In genomic region chr14:55518897-55519296, GRCm38 (mm10) we compare ENCODE assay signal across 11 mouse cellular contexts. TPM values are rescaled to one million over a fixed set of nuclear protein-coding genes. Genes with fewer than 3 reads are reported as not detected.
A peak's percentile ranks its signal among the peaks of the same experiment; 100 is the strongest.
DNase-seq lines count a peak whose midpoint lies in the region; ATAC-seq and TF ChIP-seq lines count a peak whose summit lies in the region.
"Had no signal": no experiment of that assay in that cellular context is flagged by ENCODE, and none has a peak within 500 bp of the region (broad histone marks: within the 10 kb centered on the region; RNA-seq: fewer than 3 reads in every experiment).

No protein-coding gene starts in this region.

- WGBS in forebrain, embryonic 11.5 days, result 71% methylated on average over 2 of the region's 2 CpGs
- WGBS in forebrain, embryonic 10.5 days, result 76% methylated on average over 2 of the region's 2 CpGs
- WGBS in hindbrain, embryonic 13.5 days, result 14% methylated on average over 2 of the region's 2 CpGs
- WGBS in midbrain, embryonic 11.5 days, result 59% methylated on average over 2 of the region's 2 CpGs
- WGBS in liver, postnatal 0 days (ENCODE audit: insufficient replicate concordance), result 62% methylated on average over 2 of the region's 2 CpGs

- H3K27me3 ChIP-seq in forebrain, embryonic 11.5 days (ENCODE audit: control insufficient read depth, insufficient read depth, low read length), result peaks cover 15% of the 10 kb centered on the region; the same call in 1 of the 2 replicates
- H3K27me3 ChIP-seq in forebrain, embryonic 10.5 days (ENCODE audit: poor library complexity, severe bottlenecking), result peaks cover 73% of the 10 kb centered on the region
- H3K27me3 ChIP-seq in hindbrain, embryonic 13.5 days, result peaks cover 24% of the 10 kb centered on the region; the same call in 1 of the 2 replicates
- peaks cover 4% of the 10 kb centered on the region; the same call in 1 of the 2 replicates for H3K27me3 ChIP-seq in midbrain, embryonic 11.5 days (ENCODE audit: control insufficient read depth, insufficient read depth, low read length)
- peaks cover 40% of the 10 kb centered on the region for H3K27me3 ChIP-seq in liver, postnatal 0 days (ENCODE audit: insufficient read depth, low read length)

- no peak overlapping the region for H3K9ac ChIP-seq in forebrain, embryonic 11.5 days (ENCODE audit: low read length)
- H3K9ac ChIP-seq in hindbrain, embryonic 13.5 days, result no peak overlapping the region
- H3K9ac ChIP-seq in midbrain, embryonic 11.5 days (ENCODE audit: low read length), result no peak overlapping the region
- no peak overlapping the region for H3K9ac ChIP-seq in liver, postnatal 0 days (replicated peaks)
- H3K9ac ChIP-seq: limb, embryonic 15.5 days had no signal

- H3K4me1 ChIP-seq in forebrain, embryonic 11.5 days (replicated peaks; ENCODE audit: control insufficient read depth, insufficient read depth, low read length), result no peaks in the 10 kb centered on the region
- H3K4me1 ChIP-seq in forebrain, embryonic 10.5 days, result peaks cover 26% of the 10 kb centered on the region
- H3K4me1 ChIP-seq in hindbrain, embryonic 13.5 days (replicated peaks), result peaks cover 26% of the 10 kb centered on the region
- peaks cover 5% of the 10 kb centered on the region; the same call in 1 of the 2 replicates for H3K4me1 ChIP-seq in midbrain, embryonic 11.5 days (ENCODE audit: control insufficient read depth, insufficient read depth, low read length)
- H3K4me1 ChIP-seq in liver, postnatal 0 days (ENCODE audit: insufficient read depth), result peaks cover 7% of the 10 kb centered on the region

- peak; percentile 63 for DNase-seq in forebrain, embryonic 11.5 days (ENCODE audit: low spot score)
- no peak for DNase-seq in forebrain, embryonic 10.5 days (ENCODE audit: extremely low spot score, low spot score)
- DNase-seq in midbrain, embryonic 11.5 days (ENCODE audit: low spot score, missing footprints), result no peak
- DNase-seq in right cerebral cortex, postnatal 36 days (ENCODE audit: low spot score in 2 of 2), result peak; percentile 67 to 77
- no peak for DNase-seq in adipocyte (ENCODE audit: low spot score)
- DNase-seq in liver, postnatal 0 days, result no peak
- no peak for DNase-seq in spleen, postnatal 14 days (ENCODE audit: low spot score in 2 of 2)
- DNase-seq: heart, postnatal 36 days had no signal

- H3K27ac ChIP-seq in forebrain, embryonic 11.5 days (ENCODE audit: low read depth, low read length), result no peak overlapping the region
- H3K27ac ChIP-seq in forebrain, embryonic 10.5 days, result no peak overlapping the region
- H3K27ac ChIP-seq in hindbrain, embryonic 13.5 days, result peak overlapping the region; percentile 60
- H3K27ac ChIP-seq in midbrain, embryonic 11.5 days (ENCODE audit: low read depth, low read length), result no peak overlapping the region
- H3K27ac ChIP-seq in liver, postnatal 0 days (ENCODE audit: low read depth), result no peak overlapping the region
- H3K27ac ChIP-seq: limb, embryonic 15.5 days had no signal

- no peak overlapping the region for H3K4me3 ChIP-seq in forebrain, embryonic 11.5 days (ENCODE audit: low read depth, low read length)
- H3K4me3 ChIP-seq in forebrain, embryonic 10.5 days, result no peak overlapping the region
- no peak overlapping the region for H3K4me3 ChIP-seq in hindbrain, embryonic 13.5 days
- no peak overlapping the region for H3K4me3 ChIP-seq in midbrain, embryonic 11.5 days (ENCODE audit: low read depth, low read length)
- no peak overlapping the region for H3K4me3 ChIP-seq in liver, postnatal 0 days (ENCODE audit: low read depth, low read length)
- H3K4me3 ChIP-seq: limb, embryonic 15.5 days; myocyte had no signal

- peak; percentile 60 for ATAC-seq in forebrain, embryonic 11.5 days (replicated peaks; ENCODE audit: low FRiP score)
- peak; percentile 75 for ATAC-seq in hindbrain, embryonic 13.5 days (ENCODE audit: low FRiP score)
- ATAC-seq in midbrain, embryonic 11.5 days (ENCODE audit: low FRiP score), result peak; percentile 64
- ATAC-seq in liver, postnatal 0 days, result no peak

- no peak for TF ChIP-seq EP300 in liver, postnatal 0 days (IDR thresholded peaks at IDR 0.05; ENCODE audit: low read depth)

- TF ChIP-seq CTCF in liver, postnatal 0 days (IDR thresholded peaks at IDR 0.05; ENCODE audit: low read depth), result no peak

- H3K36me3 ChIP-seq in forebrain, embryonic 11.5 days (ENCODE audit: control insufficient read depth, insufficient read depth, low read length), result no peaks in the 10 kb centered on the region
- H3K36me3 ChIP-seq in forebrain, embryonic 10.5 days (replicated peaks), result no peaks in the 10 kb centered on the region
- no peaks in the 10 kb centered on the region for H3K36me3 ChIP-seq in hindbrain, embryonic 13.5 days
- H3K36me3 ChIP-seq in midbrain, embryonic 11.5 days (ENCODE audit: control insufficient read depth, insufficient read depth, low read length), result no peaks in the 10 kb centered on the region
- H3K36me3 ChIP-seq in liver, postnatal 0 days (replicated peaks; ENCODE audit: insufficient read depth, low read length), result no peaks in the 10 kb centered on the region
- H3K36me3 ChIP-seq: limb, embryonic 15.5 days had no signal

- no peak overlapping the region for H3K4me2 ChIP-seq in forebrain, embryonic 11.5 days (ENCODE audit: low read depth, low read length, severe bottlenecking)
- H3K4me2 ChIP-seq in hindbrain, embryonic 13.5 days, result no peak overlapping the region
- H3K4me2 ChIP-seq in midbrain, embryonic 11.5 days, result no peak overlapping the region
- H3K4me2 ChIP-seq in liver, postnatal 0 days (ENCODE audit: low read depth, low read length), result no peak overlapping the region
- H3K4me2 ChIP-seq: limb, embryonic 15.5 days had no signal

- H3K9me3 ChIP-seq in forebrain, embryonic 11.5 days (ENCODE audit: control insufficient read depth, low read length), result no peaks in the 10 kb centered on the region
- no peaks in the 10 kb centered on the region for H3K9me3 ChIP-seq in forebrain, embryonic 10.5 days
- H3K9me3 ChIP-seq in hindbrain, embryonic 13.5 days, result no peaks in the 10 kb centered on the region
- no peaks in the 10 kb centered on the region for H3K9me3 ChIP-seq in midbrain, embryonic 11.5 days (ENCODE audit: control insufficient read depth, low read length)
- no peaks in the 10 kb centered on the region for H3K9me3 ChIP-seq in liver, postnatal 0 days (ENCODE audit: low read length)
- H3K9me3 ChIP-seq: limb, embryonic 15.5 days had no signal

RNA-seq across cellular contexts. Expression of gene Nrl, which starts 5.9 kb away (rescaled TPM):
- not detected in 2 replicates for polyA plus RNA-seq in forebrain, embryonic 11.5 days (2014; fragmentation: Nextera tagmentation; extraction: Ambion mirVana)
- not detected in 2 replicates for polyA plus RNA-seq in forebrain, embryonic 10.5 days (2016; fragmentation: Nextera tagmentation; extraction: Ambion mirVana)
- 0.05 and 0.10 TPM in 2 replicates for polyA plus RNA-seq in hindbrain, embryonic 13.5 days (2015; fragmentation: Nextera tagmentation; extraction: Ambion mirVana)
- not detected in 2 replicates for polyA plus RNA-seq in midbrain, embryonic 11.5 days (2014; fragmentation: Nextera tagmentation; extraction: Ambion mirVana)
- not detected in 2 replicates for polyA plus RNA-seq in liver, postnatal 0 days (2015; fragmentation: Nextera tagmentation; extraction: Ambion mirVana)
- polyA plus RNA-seq: limb, embryonic 15.5 days; myocyte had no signal

RNA-seq across cellular contexts. Expression of gene Cpne6, which starts 8.7 kb away (rescaled TPM):
- 0.21 and 0.28 TPM in 2 replicates for polyA plus RNA-seq in forebrain, embryonic 11.5 days (2014; fragmentation: Nextera tagmentation; extraction: Ambion mirVana)
- polyA plus RNA-seq in forebrain, embryonic 10.5 days (2016; fragmentation: Nextera tagmentation; extraction: Ambion mirVana), result 0.05 and 0.14 TPM in 2 replicates
- 2.4 and 2.5 TPM in 2 replicates for polyA plus RNA-seq in hindbrain, embryonic 13.5 days (2015; fragmentation: Nextera tagmentation; extraction: Ambion mirVana)
- 0.23 and 0.26 TPM in 2 replicates for polyA plus RNA-seq in midbrain, embryonic 11.5 days (2014; fragmentation: Nextera tagmentation; extraction: Ambion mirVana)
- not detected in 2 replicates for polyA plus RNA-seq in liver, postnatal 0 days (2015; fragmentation: Nextera tagmentation; extraction: Ambion mirVana)
- polyA plus RNA-seq: myocyte had no signal

RNA-seq across cellular contexts. Expression of gene Pck2, which starts 21.2 kb away (rescaled TPM):
- 16.2 and 17.8 TPM in 2 replicates for polyA plus RNA-seq in forebrain, embryonic 11.5 days (2014; fragmentation: Nextera tagmentation; extraction: Ambion mirVana)
- polyA plus RNA-seq in forebrain, embryonic 10.5 days (2016; fragmentation: Nextera tagmentation; extraction: Ambion mirVana), result 18.3 and 20.0 TPM in 2 replicates
- 20.7 and 21.5 TPM in 2 replicates for polyA plus RNA-seq in hindbrain, embryonic 13.5 days (2015; fragmentation: Nextera tagmentation; extraction: Ambion mirVana)
- 10.0 and 10.7 TPM in 2 replicates for polyA plus RNA-seq in midbrain, embryonic 11.5 days (2014; fragmentation: Nextera tagmentation; extraction: Ambion mirVana)
- polyA plus RNA-seq in liver, postnatal 0 days (2015; fragmentation: Nextera tagmentation; extraction: Ambion mirVana), result 19.9 and 20.7 TPM in 2 replicates

RNA-seq across cellular contexts. Expression of gene Carmil3, which starts 28.4 kb away (rescaled TPM):
- polyA plus RNA-seq in forebrain, embryonic 11.5 days (2014; fragmentation: Nextera tagmentation; extraction: Ambion mirVana), result 13.3 and 14.6 TPM in 2 replicates
- polyA plus RNA-seq in forebrain, embryonic 10.5 days (2016; fragmentation: Nextera tagmentation; extraction: Ambion mirVana), result 5.1 TPM in 2 replicates
- polyA plus RNA-seq in hindbrain, embryonic 13.5 days (2015; fragmentation: Nextera tagmentation; extraction: Ambion mirVana), result 21.6 and 22.1 TPM in 2 replicates
- 8.6 and 9.7 TPM in 2 replicates for polyA plus RNA-seq in midbrain, embryonic 11.5 days (2014; fragmentation: Nextera tagmentation; extraction: Ambion mirVana)
- 0.06 and 0.08 TPM in 2 replicates for polyA plus RNA-seq in liver, postnatal 0 days (2015; fragmentation: Nextera tagmentation; extraction: Ambion mirVana)

RNA-seq across cellular contexts. Expression of gene Dhrs4, which starts 40.3 kb away (rescaled TPM):
- polyA plus RNA-seq in forebrain, embryonic 11.5 days (2014; fragmentation: Nextera tagmentation; extraction: Ambion mirVana), result 30.2 and 36.5 TPM in 2 replicates
- 67.2 and 71.0 TPM in 2 replicates for polyA plus RNA-seq in forebrain, embryonic 10.5 days (2016; fragmentation: Nextera tagmentation; extraction: Ambion mirVana)
- 24.4 and 30.9 TPM in 2 replicates for polyA plus RNA-seq in hindbrain, embryonic 13.5 days (2015; fragmentation: Nextera tagmentation; extraction: Ambion mirVana)
- polyA plus RNA-seq in midbrain, embryonic 11.5 days (2014; fragmentation: Nextera tagmentation; extraction: Ambion mirVana), result 33.9 and 34.8 TPM in 2 replicates
- 177 TPM in 2 replicates for polyA plus RNA-seq in liver, postnatal 0 days (2015; fragmentation: Nextera tagmentation; extraction: Ambion mirVana)

Comparison
In these comparisons a context has a peak if more than half of its experiments do, and no peak if none do; other contexts are left out.
1. DNase-seq: peak in forebrain, embryonic 11.5 days (single experiment) and right cerebral cortex, postnatal 36 days (2 of 2); none in forebrain, embryonic 10.5 days (single experiment), midbrain, embryonic 11.5 days (single experiment), adipocyte (single experiment), liver, postnatal 0 days (single experiment) and spleen, postnatal 14 days (0 of 2).